Mouse (Mus musculus): Measurements from ENCODE around the gene Babam2. TPM values are rescaled to one million over a fixed set of nuclear protein-coding genes. Genes with fewer than 3 reads are reported as not detected.

Babam2 gene
- total RNA-seq, 2 experiments from 2014 or later, result 39.5 to 45.2 TPM

GRCm38 (mm10) chr5:31686040-31686439, 11.4 kb upstream of the Babam2 start:
- no peak overlapping the region for H3K27ac ChIP-seq
- no peak for TF ChIP-seq CTCF (IDR thresholded peaks at IDR 0.05)
- intact Hi-C loops (cut with DNase I), result no loop called here
- H3K4me3 ChIP-seq, result no peak overlapping the region
- no peak for DNase-seq (ENCODE audit: extremely low spot score in 1 of 2, low spot score in 2 of 2)

GRCm38 (mm10) chr5:31687972-31688371, 9.5 kb upstream of the Babam2 start:
- Histone ChIP-seq H3K27ac (no peak overlapping the region), H3K4me3 (no peak overlapping the region)
- intact Hi-C loops (cut with DNase I), result no loop called here
- DNase-seq (ENCODE audit: extremely low spot score in 1 of 2, low spot score in 2 of 2), result no peak
- no peak for TF ChIP-seq CTCF (IDR thresholded peaks at IDR 0.05)

GRCm38 (mm10) chr5:31693191-31693590, 4.3 kb upstream of the Babam2 start:
- no peak overlapping the region for H3K4me3 ChIP-seq
- TF ChIP-seq CTCF (IDR thresholded peaks at IDR 0.05), result no peak
- H3K27ac ChIP-seq, result no peak overlapping the region
- intact Hi-C loops (cut with DNase I), result no loop called here
- no peak for DNase-seq (ENCODE audit: extremely low spot score in 1 of 2, low spot score in 2 of 2)

DNA sequence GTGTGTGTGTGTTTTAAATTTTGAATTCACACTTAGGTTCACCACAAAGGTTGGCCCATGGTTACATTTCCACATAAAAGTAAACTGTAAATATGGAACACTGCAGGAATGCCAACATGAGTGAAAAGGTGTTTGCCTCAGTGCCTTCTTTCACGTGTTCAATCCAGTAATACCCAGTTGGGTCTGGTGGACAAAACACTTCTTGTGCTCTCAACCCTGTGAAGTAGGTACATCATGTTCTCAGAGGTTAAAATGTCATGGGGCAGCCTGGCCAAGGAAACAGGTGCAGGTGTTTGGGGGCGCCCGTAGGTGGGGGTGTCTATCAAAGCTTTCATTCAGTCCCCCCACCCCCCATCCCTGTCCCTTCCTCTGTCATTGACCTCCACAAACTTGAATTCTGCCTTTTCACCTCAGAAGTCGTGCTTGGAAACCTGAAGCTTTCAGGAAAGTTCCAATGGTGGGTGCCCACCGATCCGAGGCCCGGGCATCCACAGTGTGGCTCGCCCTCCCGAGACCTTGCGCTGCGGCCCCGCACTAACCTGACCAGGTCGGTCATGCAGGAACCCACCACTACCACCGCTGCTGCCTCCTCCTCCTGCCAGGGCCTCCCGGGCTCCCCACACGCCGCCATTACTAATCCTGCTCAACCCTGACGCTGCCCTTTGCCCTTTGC, 377 bp upstream of the Babam2 start, which contains the start of gene Rbks:
TSS of gene Rbks (minus strand) at position 657 of the 673 bp plus-strand sequence.
- H3K4me3 ChIP-seq, result peak within 1 kb of the TSS; percentile 94
- intact Hi-C loops (cut with DNase I), result loop anchor here (5.0 kb wide), 4 partner anchors 100 to 340 kb away; partner anchors contain the start of gene Mrpl33
- DNase-seq (ENCODE audit: extremely low spot score in 1 of 2, low spot score in 2 of 2), result no peak
- no peak for TF ChIP-seq CTCF (IDR thresholded peaks at IDR 0.05)
- peak within 1 kb of the TSS; percentile 98 for H3K27ac ChIP-seq

GRCm38 (mm10) chr5:31698297-31698726, 828 bp downstream of the Babam2 start:
- Histone ChIP-seq H3K27ac (peak overlapping the region; percentile 98), H3K4me3 (peak overlapping the region; percentile 94)
- DNase-seq (ENCODE audit: extremely low spot score in 1 of 2, low spot score in 2 of 2), result peak; percentile 80 to 84
- TF ChIP-seq CTCF (IDR thresholded peaks at IDR 0.05), result no peak
- intact Hi-C loops (cut with DNase I), result loop anchor here (1.0 to 5.0 kb wide), 5 partner anchors 101 to 437 kb away; partner anchors contain the start of genes Fosl2 and Mrpl33

GRCm38 (mm10) chr5:31698931-31699330, 1.4 kb downstream of the Babam2 start:
- H3K4me3 ChIP-seq, result no peak overlapping the region; the same call in 1 of the 2 replicates
- intact Hi-C loops (cut with DNase I), result loop anchor here (1.0 to 5.0 kb wide), 5 partner anchors 102 to 436 kb away; partner anchors contain the start of genes Fosl2 and Mrpl33
- H3K27ac ChIP-seq, result peak overlapping the region; percentile 4; the same call in 1 of the 2 replicates
- no peak for DNase-seq (ENCODE audit: extremely low spot score in 1 of 2, low spot score in 2 of 2)
- no peak for TF ChIP-seq CTCF (IDR thresholded peaks at IDR 0.05)

- DNase-seq (ENCODE audit: extremely low spot score in 1 of 2, low spot score in 2 of 2), result no peak
- no peak overlapping the region for H3K27ac ChIP-seq
- no peak for TF ChIP-seq CTCF (IDR thresholded peaks at IDR 0.05)
- H3K4me3 ChIP-seq, result no peak overlapping the region
- intact Hi-C loops (cut with DNase I), result loop anchor here (5.0 kb wide), 4 partner anchors 102 to 338 kb away; partner anchors contain the start of gene Mrpl33
Measured at GRCm38 (mm10) chr5:31699397-31699796, 1.9 kb downstream of the Babam2 start.

DNA sequence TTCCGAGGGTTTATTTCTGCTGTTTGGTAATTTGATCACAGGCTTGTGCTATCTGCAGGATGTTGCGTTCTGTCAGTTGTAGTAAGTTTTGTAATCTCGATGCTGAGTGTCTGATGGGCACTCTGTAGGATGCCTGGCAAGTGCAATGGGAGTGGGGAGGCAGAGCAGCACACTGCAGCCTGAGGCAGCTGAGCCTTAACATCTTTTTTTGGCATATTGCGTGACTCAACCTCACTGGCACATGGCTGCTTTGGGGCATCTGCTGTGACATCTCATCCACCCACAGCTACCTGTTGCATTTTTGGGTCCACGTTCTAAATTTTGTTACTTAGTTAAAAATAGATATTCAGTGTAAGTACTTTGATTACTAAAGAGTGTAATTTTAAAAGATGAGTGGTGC, 7.5 kb downstream of the Babam2 start:
- peak; percentile 50 to 54 for DNase-seq (ENCODE audit: extremely low spot score in 1 of 2, low spot score in 2 of 2)
- no peak overlapping the region for H3K27ac ChIP-seq
- intact Hi-C loops (cut with DNase I), result loop anchor here (2.0 to 5.0 kb wide), 3 partner anchors 46 to 492 kb away; no protein-coding TSS in a partner anchor
- no peak for TF ChIP-seq CTCF (IDR thresholded peaks at IDR 0.05)
- H3K4me3 ChIP-seq, result no peak overlapping the region

DNA sequence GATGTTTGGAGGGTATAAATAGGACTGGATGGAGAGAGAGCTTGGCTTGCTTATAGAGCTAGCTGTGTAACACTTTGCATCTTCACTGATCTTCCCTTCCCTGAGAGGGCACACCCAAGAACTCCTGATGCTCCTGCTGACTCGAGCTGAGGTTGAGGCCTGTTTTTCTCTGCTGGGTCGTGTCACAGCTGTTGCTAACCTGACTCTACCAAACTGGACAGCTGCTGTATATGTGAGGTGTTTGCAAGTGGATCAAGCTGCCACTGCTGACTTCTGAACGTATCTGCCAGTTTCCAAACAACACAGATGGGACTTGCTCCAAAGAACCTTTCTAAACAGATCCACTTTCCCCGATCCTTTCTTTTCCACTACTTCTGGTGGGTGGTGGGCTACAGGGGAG, 9.3 kb downstream of the Babam2 start:
- no peak overlapping the region for H3K27ac ChIP-seq
- TF ChIP-seq CTCF (IDR thresholded peaks at IDR 0.05), result no peak
- no peak for DNase-seq (ENCODE audit: extremely low spot score in 1 of 2, low spot score in 2 of 2)
- no peak overlapping the region for H3K4me3 ChIP-seq
- intact Hi-C loops (cut with DNase I), result loop anchor here (5.0 kb wide), 2 partner anchors 175 to 490 kb away; no protein-coding TSS in a partner anchor

- peak; percentile 25 for TF ChIP-seq CTCF (IDR thresholded peaks at IDR 0.05)
- H3K27ac ChIP-seq, result no peak overlapping the region
- H3K4me3 ChIP-seq, result no peak overlapping the region
- DNase-seq (ENCODE audit: extremely low spot score in 1 of 2, low spot score in 2 of 2), result no peak
- intact Hi-C loops (cut with DNase I), result loop anchor here (5.0 kb wide), 2 partner anchors 173 to 488 kb away; no protein-coding TSS in a partner anchor
Measured at GRCm38 (mm10) chr5:31709389-31709788, 11.9 kb downstream of the Babam2 start.

- DNase-seq (ENCODE audit: extremely low spot score in 1 of 2, low spot score in 2 of 2), result no peak
- intact Hi-C loops (cut with DNase I), result no loop called here
- TF ChIP-seq CTCF (IDR thresholded peaks at IDR 0.05), result no peak
Measured at GRCm38 (mm10) chr5:31713280-31713711, 15.8 kb downstream of the Babam2 start.

GRCm38 (mm10) chr5:31713841-31714264, 16.4 kb downstream of the Babam2 start:
- DNase-seq (ENCODE audit: extremely low spot score in 1 of 2, low spot score in 2 of 2), result no peak
- intact Hi-C loops (cut with DNase I), result no loop called here
- Histone ChIP-seq H3K27ac (no peak overlapping the region), H3K4me3 (no peak overlapping the region)
- no peak for TF ChIP-seq CTCF (IDR thresholded peaks at IDR 0.05)

More at GRCm38 (mm10) chr5:31713280-31713711, 15.8 kb downstream of the Babam2 start:
- Histone ChIP-seq H3K4me3 (no peak overlapping the region), H3K27ac (no peak overlapping the region)

Measured in left cerebral cortex, adult 2 months (tissue).